In genomic region chr3:149845083-149845825, GRCm38 (mm10) we compare ENCODE assay signal across 7 mouse cellular contexts.
A peak's percentile ranks its signal among the peaks of the same experiment; 100 is the strongest.
DNase-seq lines count a peak whose midpoint lies in the region; ATAC-seq lines count a peak whose summit lies in the region.

No protein-coding gene starts in this region.

- H3K36me3 ChIP-seq in forebrain, embryonic 12.5 days (replicated peaks) = no peaks in the 10 kb centered on the region
- H3K36me3 ChIP-seq in intestine, embryonic 14.5 days (ENCODE audit: control insufficient read depth, insufficient read depth, low read length) = no peaks in the 10 kb centered on the region
- H3K36me3 ChIP-seq in liver, embryonic 13.5 days = no peaks in the 10 kb centered on the region

- WGBS in forebrain, embryonic 12.5 days = 12% methylated on average over 18 of the region's 18 CpGs
- WGBS in intestine, embryonic 14.5 days = 12% methylated on average over 18 of the region's 18 CpGs
- WGBS in liver, embryonic 13.5 days (ENCODE audit: insufficient replicate concordance) = 11% methylated on average over 18 of the region's 18 CpGs

- H3K9ac ChIP-seq in forebrain, embryonic 12.5 days = no peak overlapping the region
- no peak overlapping the region for H3K9ac ChIP-seq in intestine, embryonic 14.5 days (ENCODE audit: low read length)
- no peak overlapping the region for H3K9ac ChIP-seq in liver, embryonic 13.5 days

- ATAC-seq in forebrain, embryonic 12.5 days (ENCODE audit: low FRiP score) = peak; percentile 52; the same call in 1 of the 2 replicates
- no peak for ATAC-seq in intestine, embryonic 14.5 days (replicated peaks; ENCODE audit: low FRiP score, low TSS enrichment, low read depth)
- ATAC-seq in liver, embryonic 13.5 days (ENCODE audit: low read depth) = no peak

- peak overlapping the region; percentile 43 for H3K4me2 ChIP-seq in forebrain, embryonic 12.5 days
- H3K4me2 ChIP-seq in intestine, embryonic 14.5 days (ENCODE audit: low read length) = peak overlapping the region; percentile 44
- H3K4me2 ChIP-seq in liver, embryonic 13.5 days = peak overlapping the region; percentile 23

- peak; percentile 2 to 36 for DNase-seq in left cerebral cortex, adult 18-20 months (ENCODE audit: low spot score in 2 of 2)
- DNase-seq in left cerebral cortex, adult 11 months (ENCODE audit: low spot score) = no peak
- DNase-seq in intestine, embryonic 14.5 days (ENCODE audit: low spot score) = peak; percentile 57
- no peak for DNase-seq in liver, embryonic 13.5 days
- peak; percentile 19 for DNase-seq in right cerebral cortex, postnatal 25 days
- no peak for DNase-seq in urinary bladder, adult 18-20 months (ENCODE audit: low spot score in 2 of 2)

- no peaks in the 10 kb centered on the region for H3K9me3 ChIP-seq in forebrain, embryonic 12.5 days
- no peaks in the 10 kb centered on the region for H3K9me3 ChIP-seq in intestine, embryonic 14.5 days (ENCODE audit: control insufficient read depth, low read length)
- no peaks in the 10 kb centered on the region for H3K9me3 ChIP-seq in liver, embryonic 13.5 days (replicated peaks)

- H3K27ac ChIP-seq in forebrain, embryonic 12.5 days = no peak overlapping the region
- H3K27ac ChIP-seq in intestine, embryonic 14.5 days (ENCODE audit: low read depth) = no peak overlapping the region
- no peak overlapping the region for H3K27ac ChIP-seq in liver, embryonic 13.5 days

- H3K27me3 ChIP-seq in forebrain, embryonic 12.5 days = no peaks in the 10 kb centered on the region; the same call in 1 of the 2 replicates
- H3K27me3 ChIP-seq in intestine, embryonic 14.5 days (replicated peaks; ENCODE audit: control insufficient read depth, insufficient read depth, low read length) = no peaks in the 10 kb centered on the region
- H3K27me3 ChIP-seq in liver, embryonic 13.5 days = no peaks in the 10 kb centered on the region

- no peak overlapping the region for H3K4me3 ChIP-seq in forebrain, embryonic 12.5 days (replicated peaks)
- no peak overlapping the region; the same call in 1 of the 2 replicates for H3K4me3 ChIP-seq in intestine, embryonic 14.5 days (ENCODE audit: low read depth, low read length)
- no peak overlapping the region for H3K4me3 ChIP-seq in liver, embryonic 13.5 days (replicated peaks)

- H3K4me1 ChIP-seq in forebrain, embryonic 12.5 days = peaks cover 8% of the 10 kb centered on the region
- H3K4me1 ChIP-seq in intestine, embryonic 14.5 days (replicated peaks; ENCODE audit: control insufficient read depth, insufficient read depth, low read length) = peaks cover 20% of the 10 kb centered on the region
- H3K4me1 ChIP-seq in liver, embryonic 13.5 days (replicated peaks) = no peaks in the 10 kb centered on the region

Comparison
In these comparisons a context has a peak if more than half of its experiments do, and no peak if none do; other contexts are left out.
1. DNase-seq: peak in left cerebral cortex, adult 18-20 months (2 of 2), intestine, embryonic 14.5 days (single experiment) and right cerebral cortex, postnatal 25 days (single experiment); none in left cerebral cortex, adult 11 months (single experiment), liver, embryonic 13.5 days (single experiment) and urinary bladder, adult 18-20 months (0 of 2).
2. Peak in every context shown above with its lines, with median percentiles within 50 percentile points of each other: H3K4me2 ChIP-seq.